Mouse (Mus musculus): ENCODE measurements at regions not wholly inside any gene's neighbourhood (a gene's known extent, or its start where the extent isn't known, plus 50 kb on each side); places are given as distances from the start of the nearest gene placed in this dataset.

GRCm38 (mm10) chr17:45966736-45967135, 65.4 kb downstream of the Vegfa start:
- DNase-seq (ENCODE audit: low spot score in 2 of 2) = no peak

GRCm38 (mm10) chr17:45964031-45964430, 68.1 kb downstream of the Vegfa start:
- DNase-seq (ENCODE audit: low spot score in 2 of 2) = no peak

- DNase-seq (ENCODE audit: low spot score in 2 of 2) = no peak
Measured at GRCm38 (mm10) chr17:45963332-45963731, 68.8 kb downstream of the Vegfa start.

- no peak for DNase-seq (ENCODE audit: low spot score in 2 of 2)
Measured at GRCm38 (mm10) chr17:45961626-45962319, 70.4 kb downstream of the Vegfa start.

GRCm38 (mm10) chr17:45958094-45958881, 73.9 kb downstream of the Vegfa start:
- DNase-seq (ENCODE audit: low spot score in 2 of 2) = no peak

- no peak for DNase-seq (ENCODE audit: low spot score in 2 of 2)
Measured at GRCm38 (mm10) chr17:45955481-45955880, 76.7 kb downstream of the Vegfa start.

GRCm38 (mm10) chr17:45954824-45955223, 77.3 kb downstream of the Vegfa start:
- no peak for DNase-seq (ENCODE audit: low spot score in 2 of 2)

- DNase-seq (ENCODE audit: low spot score in 2 of 2) = no peak
Measured at GRCm38 (mm10) chr17:45953523-45953922, 78.6 kb downstream of the Vegfa start.

GRCm38 (mm10) chr17:45950533-45951164, 81.5 kb downstream of the Vegfa start:
- no peak for DNase-seq (ENCODE audit: low spot score in 2 of 2)

GRCm38 (mm10) chr17:45949141-45949540, 83.0 kb downstream of the Vegfa start:
- DNase-seq (ENCODE audit: low spot score in 2 of 2) = no peak

GRCm38 (mm10) chr17:45948314-45948935, 83.7 kb downstream of the Vegfa start:
- no peak for DNase-seq (ENCODE audit: low spot score in 2 of 2)

GRCm38 (mm10) chr17:45945005-45945404, 87.2 kb downstream of the Vegfa start:
- no peak for DNase-seq (ENCODE audit: low spot score in 2 of 2)

- no peak for DNase-seq (ENCODE audit: low spot score in 2 of 2)
Measured at GRCm38 (mm10) chr17:45943244-45943643, 88.9 kb downstream of the Vegfa start.

- DNase-seq (ENCODE audit: low spot score in 2 of 2) = no peak
Measured at GRCm38 (mm10) chr17:45941890-45942375, 90.2 kb downstream of the Vegfa start.

GRCm38 (mm10) chr17:45940121-45940813, 91.9 kb downstream of the Vegfa start:
- no peak for DNase-seq (ENCODE audit: low spot score in 2 of 2)

GRCm38 (mm10) chr17:45938284-45938683, 93.9 kb downstream of the Vegfa start:
- DNase-seq (ENCODE audit: low spot score in 2 of 2) = no peak

- no peak for DNase-seq (ENCODE audit: low spot score in 2 of 2)
Measured at GRCm38 (mm10) chr17:45936577-45936976, 95.6 kb downstream of the Vegfa start.

GRCm38 (mm10) chr17:45935291-45935690, 96.9 kb downstream of the Vegfa start:
- DNase-seq (ENCODE audit: low spot score in 2 of 2) = no peak

- DNase-seq (ENCODE audit: low spot score in 2 of 2) = no peak
Measured at GRCm38 (mm10) chr17:45934002-45934401, 98.2 kb downstream of the Vegfa start.

GRCm38 (mm10) chr17:45933034-45933433, 99.1 kb downstream of the Vegfa start:
- DNase-seq (ENCODE audit: low spot score in 2 of 2) = no peak

- DNase-seq (ENCODE audit: low spot score in 2 of 2) = no peak
Measured at GRCm38 (mm10) chr17:45932611-45933010, 99.6 kb downstream of the Vegfa start.

Measured in layer of hippocampus, postnatal 10 days (tissue).